Mouse (Mus musculus): Measurements from ENCODE around the gene Eme2.

Eme2 gene

DNA sequence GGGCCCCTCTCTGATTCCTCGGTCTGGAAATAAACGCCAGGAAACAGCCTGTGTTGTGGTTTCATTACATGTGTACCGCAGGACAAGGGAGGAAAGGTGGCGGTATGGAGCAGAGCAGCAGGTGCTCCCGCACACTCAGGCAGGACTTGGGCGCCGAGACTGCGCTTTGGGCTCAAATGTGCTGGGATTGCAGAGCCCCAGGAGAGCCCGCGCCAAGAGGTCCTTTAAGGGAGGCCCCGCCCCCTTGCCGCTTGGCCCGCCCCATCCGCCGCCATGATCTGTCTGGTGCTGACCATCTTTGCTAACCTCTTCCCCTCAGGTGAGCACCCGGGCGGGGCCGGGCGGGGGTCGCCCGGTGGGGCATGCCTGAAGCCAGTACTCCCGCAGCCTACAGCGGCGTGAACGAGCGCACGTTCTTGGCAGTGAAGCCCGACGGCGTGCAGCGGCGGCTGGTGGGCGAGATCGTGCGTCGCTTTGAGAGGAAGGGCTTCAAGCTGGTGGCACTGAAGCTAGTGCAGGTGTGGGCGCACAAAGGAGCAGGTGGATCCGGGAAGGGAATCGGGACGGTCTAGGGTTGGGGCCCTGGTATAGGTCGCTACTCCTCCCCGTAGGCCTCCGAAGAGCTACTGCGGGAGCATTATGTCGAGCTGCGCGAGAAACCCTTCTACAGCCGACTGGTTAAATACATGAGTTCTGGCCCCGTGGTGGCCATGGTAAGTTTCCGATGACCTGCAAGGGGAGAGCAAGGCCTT, 1.5 kb upstream of the Eme2 start, which contains the start of gene Nme3:
TSS of gene Nme3 (plus strand) at position 260 of the 752 bp plus-strand sequence.
- no peak for DNase-seq (ENCODE audit: low read depth)

DNA sequence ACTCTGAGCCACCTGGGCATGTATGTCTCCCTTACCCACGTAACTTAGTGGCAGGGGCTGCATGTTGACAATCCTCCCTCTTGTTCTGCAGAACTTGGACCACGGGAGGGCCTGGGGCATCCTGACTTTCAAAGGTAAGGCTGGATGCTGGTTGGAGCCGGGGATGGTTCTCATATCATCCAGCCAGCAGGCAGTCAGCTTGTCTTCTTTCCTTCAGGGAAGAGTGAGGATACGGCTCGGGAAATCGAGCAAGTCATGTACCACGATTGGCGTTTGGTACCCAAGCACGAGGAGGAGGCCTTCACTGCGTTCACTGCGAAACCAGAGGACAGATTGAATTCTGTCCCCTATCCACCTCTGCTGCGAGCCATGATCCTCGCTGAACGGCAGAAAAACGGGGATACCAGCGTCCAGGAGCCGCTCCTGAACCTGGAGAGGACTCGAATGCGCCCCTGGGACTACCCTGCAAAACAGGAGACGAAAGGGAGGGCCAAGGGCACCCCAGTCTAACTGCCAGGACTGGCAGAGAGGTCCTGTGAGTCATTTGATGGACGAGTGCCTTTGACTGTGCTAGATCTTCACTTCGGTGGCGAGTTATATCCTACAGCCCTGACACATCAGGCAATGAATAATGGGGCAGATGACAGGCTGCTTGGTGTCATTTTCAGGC, 819 bp upstream of the Eme2 start:
- DNase-seq (ENCODE audit: low read depth), result no peak

DNA sequence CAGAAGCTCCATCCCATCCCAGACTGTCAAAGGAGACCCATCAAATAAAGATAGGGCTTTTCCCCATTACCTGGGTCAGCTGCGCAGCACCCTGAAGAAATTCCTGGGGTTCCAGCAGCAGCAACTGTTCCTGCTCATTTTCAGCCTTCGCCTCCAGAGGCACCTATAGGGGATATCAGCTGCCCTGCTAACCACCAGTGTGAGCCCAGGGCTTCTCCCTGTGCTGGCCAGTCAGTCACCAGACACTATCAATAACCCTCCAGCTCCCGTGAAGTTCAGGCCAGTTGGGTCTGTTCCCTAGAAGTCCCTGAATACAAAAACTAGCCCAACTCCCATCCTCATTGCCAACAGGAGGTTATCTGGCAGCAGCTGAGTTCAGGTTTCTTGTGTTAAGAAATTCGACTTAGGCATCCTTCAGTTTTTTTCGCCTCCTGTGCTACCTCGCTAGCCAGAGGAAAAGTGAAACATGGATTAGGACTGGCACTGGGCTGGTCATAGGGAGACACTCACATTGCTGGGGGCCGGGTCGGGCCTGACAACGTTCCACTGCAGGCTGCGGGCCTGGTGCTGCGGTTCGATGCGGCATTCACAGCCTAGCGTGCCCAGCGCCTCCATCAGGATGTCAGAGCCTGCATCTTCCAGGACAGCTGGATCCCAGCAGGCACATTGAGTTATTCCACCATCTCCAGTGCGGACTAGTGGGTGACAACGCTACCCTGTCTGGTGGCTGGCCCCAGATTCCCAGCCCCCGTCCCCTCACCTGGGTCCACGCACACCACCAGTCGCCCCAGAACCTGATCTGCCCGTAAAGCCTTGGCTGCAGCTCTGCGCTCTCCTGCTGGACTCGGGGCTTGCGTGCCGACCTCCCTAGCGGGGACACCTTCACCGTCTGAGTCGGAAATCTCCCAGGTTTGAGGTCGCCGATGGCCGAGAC, 559 bp downstream of the Eme2 start:
- no peak for DNase-seq (ENCODE audit: low read depth)

DNA sequence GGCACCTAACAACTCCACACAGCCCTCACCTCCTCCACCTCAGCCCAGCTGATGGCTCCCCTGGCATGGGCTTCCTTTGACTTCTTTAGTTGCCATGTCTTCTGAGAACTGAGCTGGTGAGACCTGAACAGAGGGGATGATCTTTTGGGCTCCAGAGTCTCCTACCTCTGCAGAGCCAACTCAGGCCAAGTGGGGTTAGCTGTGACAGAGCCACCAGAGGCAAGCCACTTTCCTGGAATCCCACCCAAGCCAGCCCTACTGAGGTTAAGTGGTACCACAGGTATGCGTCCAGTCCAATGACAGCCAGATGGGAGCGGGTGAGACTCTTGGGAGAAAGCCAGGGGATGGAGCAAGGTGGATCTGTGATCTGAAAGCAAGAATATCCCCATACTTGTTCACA, 1.6 kb downstream of the Eme2 start:
- no peak for DNase-seq (ENCODE audit: low read depth)

DNA sequence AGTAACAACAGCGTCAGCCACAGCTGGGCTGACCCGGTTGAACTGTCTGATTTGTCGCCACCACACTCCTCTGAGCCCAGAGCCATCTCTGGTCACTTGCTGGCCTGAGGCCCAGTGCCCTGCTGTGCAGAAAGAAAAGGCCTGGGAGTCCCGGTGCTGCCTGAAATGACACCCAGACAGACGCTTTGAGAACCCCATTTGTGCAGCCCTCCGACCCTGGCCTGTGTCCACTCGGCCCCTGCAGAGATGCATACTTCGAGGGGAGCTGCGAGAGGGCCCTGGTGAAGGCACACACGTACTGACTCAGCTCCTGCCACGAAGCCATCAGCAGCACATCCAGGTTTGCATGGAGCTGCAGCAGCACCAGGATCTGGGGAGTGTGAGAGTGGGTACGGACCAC, 2.1 kb downstream of the Eme2 start:
- no peak for DNase-seq (ENCODE audit: low read depth)

DNA sequence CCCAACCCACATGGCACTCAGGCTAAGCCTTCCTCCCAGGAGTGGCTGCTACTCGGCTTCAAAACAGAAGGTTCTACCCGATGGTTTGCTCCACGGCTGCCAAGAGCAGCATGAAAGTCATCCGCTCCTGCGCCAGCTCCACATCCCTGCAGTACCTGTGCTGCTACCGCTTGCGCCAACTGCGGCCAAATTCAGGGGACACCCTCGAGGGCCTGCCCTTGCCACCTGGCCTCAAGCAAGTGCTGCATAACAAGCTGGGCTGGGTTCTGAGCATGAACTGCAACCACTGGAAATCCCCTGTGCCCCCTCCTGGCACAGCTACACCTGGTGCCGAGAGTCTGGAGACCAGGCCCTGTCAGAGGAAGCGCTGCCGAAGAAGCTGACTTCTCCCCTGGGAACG, 3.6 kb downstream of the Eme2 start:
- no peak for DNase-seq (ENCODE audit: low read depth)

DNA sequence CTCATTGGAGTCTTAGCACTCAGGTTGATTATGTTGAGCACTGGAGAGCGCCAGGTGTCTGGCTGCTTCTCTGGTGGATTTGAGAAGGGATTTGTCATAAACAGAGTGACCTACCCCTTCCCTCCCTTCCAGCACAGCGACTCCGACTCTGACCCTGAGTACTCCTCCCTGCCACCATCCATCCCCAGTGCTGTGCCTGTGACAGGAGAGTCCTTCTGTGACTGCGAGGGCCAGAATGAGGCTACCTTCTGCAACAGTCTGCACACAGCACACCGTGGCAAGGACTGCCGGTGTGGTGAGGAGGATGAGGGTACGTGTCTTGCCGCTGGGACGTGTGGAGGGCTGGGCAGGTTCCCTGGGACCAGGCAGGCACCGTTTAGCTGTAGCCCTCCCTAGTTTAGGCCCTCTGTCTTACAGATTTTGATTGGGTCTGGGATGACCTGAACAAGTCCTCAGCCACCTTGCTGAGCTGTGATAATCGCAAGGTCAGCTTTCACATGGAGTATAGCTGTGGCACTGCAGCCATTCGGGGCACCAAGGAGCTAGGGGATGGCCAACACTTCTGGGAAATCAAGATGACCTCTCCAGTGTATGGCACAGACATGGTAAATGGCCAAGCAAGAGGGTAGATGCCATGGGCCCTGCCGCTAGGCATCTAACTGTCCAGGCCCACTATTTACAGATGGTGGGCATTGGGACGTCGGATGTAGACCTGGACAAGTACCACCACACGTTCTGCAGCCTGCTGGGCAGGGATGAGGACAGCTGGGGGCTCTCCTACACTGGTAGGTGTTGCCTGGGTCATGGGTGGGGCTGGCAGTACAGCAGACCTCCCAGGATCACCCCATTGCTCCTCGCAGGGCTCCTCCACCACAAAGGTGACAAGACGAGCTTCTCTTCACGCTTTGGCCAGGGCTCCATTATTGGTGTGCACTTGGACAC, 4.5 kb downstream of the Eme2 start:
- DNase-seq (ENCODE audit: low read depth), result no peak

DNA sequence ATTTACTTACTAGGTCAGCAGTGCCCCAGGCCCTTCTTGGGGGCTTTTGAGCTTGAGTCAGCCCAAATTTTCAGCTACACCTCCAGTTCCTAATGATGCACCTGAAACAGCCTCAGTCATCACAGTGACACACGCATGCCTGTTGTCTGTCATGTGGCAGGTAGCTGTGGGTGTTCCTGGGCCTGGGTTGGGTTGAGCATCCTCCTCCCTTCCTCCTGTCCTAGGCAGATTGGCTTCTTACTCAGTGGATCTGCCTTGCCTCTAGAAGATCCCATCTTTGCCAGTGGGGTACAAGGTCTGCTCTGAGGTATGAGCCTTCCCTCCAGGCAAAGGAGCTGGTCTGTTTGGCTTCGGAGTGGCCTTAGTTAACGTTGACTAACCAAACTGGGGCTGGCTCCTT, 6.0 kb downstream of the Eme2 start:
- no peak for DNase-seq (ENCODE audit: low read depth)

DNA sequence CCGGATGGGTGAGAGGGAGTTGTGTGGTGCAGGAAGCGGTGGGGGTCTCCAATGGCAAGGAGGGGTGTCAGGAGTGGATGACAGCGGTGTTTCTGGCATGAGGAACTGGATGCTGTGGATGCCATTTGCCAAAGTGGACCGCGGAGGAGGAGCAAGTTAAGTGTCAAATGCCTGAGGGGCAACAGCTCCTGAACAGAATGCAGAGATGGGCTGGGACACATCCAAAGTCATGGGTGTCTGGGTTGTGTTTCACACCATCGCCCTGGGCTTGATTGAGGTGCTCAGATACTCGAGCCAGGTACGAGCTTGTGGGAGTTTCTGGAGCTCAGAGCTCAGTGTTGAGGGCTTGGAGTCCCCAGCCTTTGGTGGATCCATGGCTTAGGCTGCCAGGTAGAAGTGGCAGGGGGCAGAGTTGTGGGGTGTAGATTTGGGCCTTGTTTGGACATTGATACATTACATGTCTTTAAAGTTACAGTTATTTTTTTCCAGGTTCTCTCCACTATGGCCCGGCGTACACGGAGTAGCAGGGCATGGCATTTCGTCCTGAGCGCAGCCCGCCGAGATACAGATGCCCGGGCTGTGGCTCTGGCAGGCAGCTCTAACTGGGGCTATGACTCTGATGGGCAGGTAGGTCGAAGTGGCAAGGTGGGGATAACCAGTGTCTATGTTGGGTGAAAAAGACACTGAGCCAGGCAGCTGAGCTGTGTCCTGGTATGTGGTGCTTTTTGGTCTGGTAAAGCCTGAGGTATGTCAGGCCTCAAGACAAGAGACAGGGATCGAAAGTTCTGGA, 7.4 kb downstream of the Eme2 start:
- DNase-seq (ENCODE audit: low read depth), result no peak

DNA sequence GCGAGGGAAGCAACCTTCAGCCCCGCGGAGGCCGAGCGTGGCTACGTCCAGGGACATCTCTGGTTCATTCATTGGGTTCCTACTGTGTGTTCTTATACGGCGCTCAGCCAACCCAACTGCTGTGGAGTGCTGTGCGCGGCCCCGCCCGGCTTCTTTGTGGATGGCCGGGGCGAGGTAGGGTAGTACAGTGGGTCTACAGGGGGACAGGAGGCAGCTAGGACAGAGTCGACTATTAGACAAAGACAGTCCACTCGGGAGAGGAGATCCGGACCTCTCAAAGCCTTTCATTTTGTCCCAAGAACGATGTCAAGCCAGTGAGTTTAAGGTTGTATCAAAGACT, 8.0 kb downstream of the Eme2 start:
- no peak for DNase-seq (ENCODE audit: low read depth)

DNA sequence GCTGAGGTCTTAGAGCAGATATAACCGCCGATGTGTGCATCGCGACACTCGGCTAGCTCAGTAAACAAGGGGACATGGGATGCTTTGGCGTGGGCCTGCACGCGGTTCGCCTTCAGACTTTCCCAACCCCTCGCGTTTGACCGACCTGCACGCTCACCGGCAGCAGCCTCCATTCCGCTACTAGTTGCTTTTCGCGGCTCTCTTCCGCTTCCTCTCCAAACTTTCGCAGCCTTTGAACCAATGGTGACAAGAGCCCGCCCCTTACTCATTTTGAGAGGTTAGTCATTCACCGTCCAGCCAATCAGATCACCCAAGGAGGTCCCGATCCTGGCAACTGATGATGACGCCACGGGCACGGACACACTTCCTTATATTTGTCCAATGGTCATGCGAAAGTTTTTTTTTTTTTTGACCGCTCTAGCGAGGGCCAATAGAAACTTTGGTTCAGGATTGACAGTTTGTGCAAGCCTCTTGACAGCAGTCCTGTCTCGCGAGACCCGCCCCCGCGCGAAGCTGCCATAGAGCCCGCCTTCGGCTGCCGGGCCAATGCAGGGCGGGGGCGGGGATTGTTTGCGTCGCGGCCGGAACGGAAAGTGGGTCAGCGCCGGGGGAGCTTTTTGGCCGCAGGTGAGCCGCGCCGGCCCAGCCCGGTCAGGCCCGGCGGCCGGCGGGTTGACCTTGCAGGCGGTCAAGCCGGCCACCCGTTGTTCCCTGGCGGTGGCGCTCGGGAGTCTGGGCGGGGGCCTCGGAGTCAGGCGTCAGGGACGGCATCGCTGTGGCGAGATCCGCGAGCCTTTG, 8.6 kb downstream of the Eme2 start, which contains the start of the genes Nubp2 and Spsb3:
TSS of gene Nubp2 (minus strand) at position 216 of the 798 bp plus-strand sequence.
TSS of gene Spsb3 (plus strand) at position 510 of the 798 bp plus-strand sequence.
- peak; percentile 99 for DNase-seq (ENCODE audit: low read depth)

DNA sequence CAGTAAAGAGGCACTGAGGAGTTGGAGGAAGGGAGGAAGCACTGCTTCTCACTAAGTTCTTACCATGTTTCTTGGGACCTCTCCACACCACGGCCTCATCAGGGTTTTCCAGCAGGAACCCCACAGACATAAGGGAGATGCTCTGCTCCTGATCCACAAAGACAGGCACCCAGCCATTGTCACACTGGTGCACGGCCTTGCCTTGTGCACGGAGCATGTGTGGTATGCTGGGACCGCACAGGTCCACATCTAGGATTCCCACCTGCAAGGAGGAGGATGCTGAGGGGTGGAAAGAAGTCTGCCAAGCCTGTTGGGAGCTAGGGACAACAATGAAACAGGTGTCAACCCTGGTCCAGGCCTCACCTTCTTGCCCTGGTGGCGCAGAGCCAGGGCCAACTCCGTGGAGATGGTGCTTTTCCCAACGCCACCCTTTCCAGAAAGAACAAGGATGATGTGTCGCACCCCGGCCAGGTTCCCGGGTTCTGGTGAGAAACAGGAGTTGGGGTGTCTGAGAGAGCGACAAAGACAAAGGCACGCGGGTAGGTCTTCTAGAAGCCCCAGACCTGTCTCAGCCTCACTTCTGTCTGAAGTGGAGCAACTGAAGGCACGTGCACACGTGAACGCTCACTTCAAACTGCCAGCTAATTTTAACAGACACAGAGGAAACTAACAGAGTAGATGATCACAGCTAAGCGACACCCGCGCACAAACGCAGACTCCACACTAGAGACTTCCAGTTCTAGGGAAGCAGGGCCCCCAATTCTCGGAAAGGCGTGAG, 9.3 kb downstream of the Eme2 start:
- no peak for DNase-seq (ENCODE audit: low read depth)

DNA sequence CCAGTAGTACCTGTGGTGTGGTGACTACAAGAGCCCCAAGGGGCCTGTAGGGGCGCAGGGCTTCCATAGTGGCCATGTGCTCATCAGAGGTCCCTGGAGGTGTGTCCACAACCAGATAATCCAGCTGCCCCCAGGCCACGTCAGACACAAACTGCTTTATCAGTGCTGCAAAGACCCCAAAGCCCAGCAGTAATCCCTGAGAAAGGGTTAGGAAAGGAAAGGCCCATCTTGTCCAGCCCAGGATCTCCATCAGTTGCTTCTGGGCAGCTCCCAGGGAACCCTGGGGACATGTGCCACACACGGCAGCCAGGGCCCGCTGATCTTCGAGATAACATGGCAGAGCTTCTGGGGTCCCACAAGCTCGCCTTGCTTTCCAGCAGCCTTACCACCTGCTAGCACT, 10.5 kb downstream of the Eme2 start:
- no peak for DNase-seq (ENCODE audit: low read depth)

DNA sequence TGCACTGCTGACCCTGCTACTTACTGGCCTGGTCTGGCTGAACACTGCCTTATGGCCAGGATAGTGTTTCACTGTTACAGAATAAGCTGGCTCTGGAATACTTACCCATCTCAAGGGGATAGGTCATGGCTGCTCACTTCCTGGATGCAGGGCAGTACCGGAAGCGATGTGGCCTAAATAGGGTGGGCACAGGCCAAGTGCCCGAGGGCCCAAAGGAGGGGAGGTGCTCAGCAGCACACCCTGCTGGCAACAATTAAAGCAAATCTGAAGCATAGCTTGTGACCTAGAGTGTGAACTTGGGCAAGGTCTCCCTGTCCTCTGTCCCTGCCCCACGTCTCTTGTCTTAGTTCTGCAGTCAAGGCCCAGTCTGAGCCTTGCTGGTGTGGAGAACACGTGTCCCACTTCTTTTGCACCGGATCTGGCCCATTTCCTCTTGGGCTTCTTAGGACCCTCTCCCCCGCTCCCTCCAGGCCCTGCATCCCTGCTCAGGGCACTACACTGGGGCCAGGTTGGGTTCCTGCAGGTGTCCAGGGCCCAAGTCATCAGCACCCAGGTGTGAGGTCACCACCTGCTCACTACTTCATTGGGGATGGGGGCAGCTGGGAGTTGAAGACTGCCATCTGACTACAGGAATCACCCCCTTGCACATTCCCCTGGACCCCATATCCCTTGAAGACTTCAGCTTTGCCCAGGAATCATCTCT, 13.0 kb downstream of the Eme2 start:
- no peak for DNase-seq (ENCODE audit: low read depth)

DNA sequence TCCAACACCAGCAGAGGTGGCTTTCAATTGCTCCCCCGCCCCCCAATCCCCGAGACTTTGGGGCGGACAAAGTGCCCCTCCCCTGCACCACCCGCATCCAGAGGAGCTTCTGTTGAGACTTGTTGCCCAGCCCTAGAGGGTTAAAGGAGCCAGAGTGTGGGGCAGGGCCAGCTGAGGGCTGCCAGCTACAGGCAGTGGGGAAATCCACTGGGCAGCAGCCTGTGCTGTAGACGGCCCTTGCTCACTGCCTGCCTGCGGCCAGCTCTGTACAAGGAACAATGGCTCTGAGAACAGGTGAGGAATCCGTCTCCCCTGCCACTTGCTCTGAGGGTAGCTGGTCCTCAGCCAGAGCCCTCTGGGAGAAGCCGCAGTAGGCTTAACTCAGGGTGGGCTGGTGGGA, 16.4 kb downstream of the Eme2 start:
- no peak for DNase-seq (ENCODE audit: low read depth)

DNA sequence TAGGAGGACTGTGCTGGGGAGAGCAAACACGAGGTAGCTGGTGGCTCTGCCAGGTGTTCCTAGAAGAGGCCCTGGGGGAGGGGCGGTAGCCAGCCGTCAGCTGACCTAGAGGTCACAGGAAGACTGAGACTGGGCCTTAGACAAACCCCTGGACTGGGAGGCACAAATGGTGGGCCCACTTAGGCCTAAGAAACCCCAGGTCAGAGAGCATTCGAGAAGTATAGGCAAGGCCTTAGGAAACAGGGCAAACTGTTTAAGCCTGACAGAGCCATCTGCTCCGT, 16.8 kb downstream of the Eme2 start:
- no peak for DNase-seq (ENCODE audit: low read depth)

DNA sequence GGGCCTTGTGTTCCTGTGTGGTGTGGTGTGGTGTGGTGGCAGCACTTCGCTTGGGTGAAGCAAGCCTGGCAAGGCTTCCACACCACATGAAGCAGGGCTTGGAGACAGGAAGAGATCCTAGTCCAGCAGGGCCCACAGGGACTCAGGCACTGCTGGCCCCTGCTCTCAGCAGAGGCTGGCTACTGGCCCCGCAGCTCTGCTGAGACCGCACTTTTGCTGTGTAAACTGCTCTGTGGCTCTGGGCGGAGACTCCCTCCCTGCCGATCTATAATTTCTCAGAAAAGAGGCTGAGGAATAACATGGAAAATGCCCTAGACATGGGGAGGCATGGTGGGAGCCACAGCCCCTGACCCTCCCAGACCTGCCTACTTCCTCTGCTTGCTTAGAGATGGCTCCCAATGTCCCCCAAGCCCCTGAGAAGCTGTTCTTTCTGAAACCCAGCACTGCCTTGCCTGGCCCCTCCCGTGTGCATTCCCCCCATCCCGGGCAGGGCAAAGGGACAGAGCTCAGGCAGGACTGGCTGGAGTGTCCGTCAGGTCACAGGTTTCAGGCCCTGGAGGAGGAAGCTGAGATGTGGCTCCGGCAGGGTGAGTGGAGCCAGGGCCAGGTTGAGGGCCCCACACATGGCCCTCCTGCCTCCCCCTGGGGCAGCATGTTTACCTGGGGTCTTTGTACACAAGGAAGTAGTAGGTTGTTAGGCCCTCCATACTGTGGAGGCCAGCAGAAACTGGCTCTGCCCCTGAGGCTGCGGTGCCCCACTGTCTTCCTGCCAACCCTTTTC, 17.4 kb downstream of the Eme2 start:
- DNase-seq (ENCODE audit: low read depth), result no peak

DNA sequence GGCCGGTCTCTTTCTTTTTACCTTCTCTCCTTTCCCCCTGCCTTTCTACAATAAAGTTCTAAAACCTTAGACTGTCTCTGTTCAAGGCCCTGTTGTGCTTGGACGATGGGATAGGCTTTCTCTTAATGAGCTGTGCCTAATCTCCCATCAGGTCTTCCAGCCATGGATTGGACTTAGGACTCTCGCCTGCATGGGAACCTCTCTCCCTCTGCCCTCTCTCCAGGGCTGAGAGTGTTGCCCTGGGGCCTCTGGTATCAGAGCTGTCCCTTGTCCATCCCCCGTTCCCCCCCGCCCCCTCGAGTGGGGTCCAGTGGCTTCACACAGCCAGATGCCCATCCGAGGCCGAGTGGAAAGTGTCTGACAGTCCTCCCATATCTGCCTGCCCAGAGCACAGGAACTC, 19.9 kb downstream of the Eme2 start:
- no peak for DNase-seq (ENCODE audit: low read depth)
